Mouse (Mus musculus) testis, adult 2 months (tissue): Measurements from ENCODE around the gene Ak7. TPM values are rescaled to one million over a fixed set of nuclear protein-coding genes. Genes with fewer than 3 reads are reported as not detected.

Source experiments
- H3K27ac ChIP-seq: fragments of 200-500 bp; 2 replicates; pipeline ENCODE4 v1.5.1; 2012; ENCODE audit warnings: low read depth, low read length; ENCODE audit not compliant: control insufficient read depth, insufficient read depth
- H3K27me3 ChIP-seq: fragments of 200-500 bp; 2 replicates; pipeline ENCODE4 v1.6.1; 2012; ENCODE audit warnings: mild to moderate bottlenecking, low read length, moderate library complexity; ENCODE audit not compliant: control insufficient read depth, insufficient read depth
- H3K36me3 ChIP-seq: fragments of 200-500 bp; 2 replicates; pipeline ENCODE4 v1.6.1; 2012; ENCODE audit warnings: mild to moderate bottlenecking, low read length; ENCODE audit not compliant: control insufficient read depth, insufficient read depth
- H3K4me1 ChIP-seq: fragments of 200-500 bp; 2 replicates; pipeline ENCODE4 v1.6.1; 2012; ENCODE audit warnings: low read length; ENCODE audit not compliant: control insufficient read depth, insufficient read depth
- H3K4me3 ChIP-seq: fragments of 200-500 bp; 2 replicates; pipeline ENCODE4 v1.5.1; 2012; ENCODE audit warnings: low read depth, mild to moderate bottlenecking, low read length, moderate library complexity, mixed read lengths; ENCODE audit not compliant: control insufficient read depth
- CTCF ChIP-seq: fragments of 200-500 bp; IDR thresholded peaks from 2 replicates; pipeline ENCODE4 v1.5.1; 2012; ENCODE audit warnings: low read depth, mild to moderate bottlenecking, inconsistent platforms, low read length, moderate library complexity; ENCODE audit not compliant: control insufficient read depth, insufficient read depth, insufficient replicate concordance
- POLR2A ChIP-seq: fragments of 200-500 bp; IDR thresholded peaks from 2 replicates; pipeline ENCODE4 v1.6.1; 2012; ENCODE audit warnings: low read depth, mild to moderate bottlenecking, inconsistent platforms, low read length, moderate library complexity; ENCODE audit not compliant: control insufficient read depth
- polyA plus RNA-seq: library from polyadenylated mRNA; depleted of rRNA; stranded (reverse); fragments of >200 nt; gene quantifications from 2 replicates; pipeline ENCODE4 v1.2.3, GENCODE M21; 2012

Ak7 gene
- polyA plus RNA-seq, 1 experiment = 50.5 TPM

GRCm38 (mm10) chr12:105757816-105758497, 52.2 kb downstream of the Ak7 start:
- Histone ChIP-seq H3K27ac (no peak overlapping the region), H3K36me3 (no peaks in the 10 kb centered on the region), H3K4me3 (no peak overlapping the region), H3K4me1 (no peaks in the 10 kb centered on the region), H3K27me3 (no peaks in the 10 kb centered on the region)
- TF ChIP-seq POLR2A (no peak), CTCF (no peak)

GRCm38 (mm10) chr12:105758911-105759310, 53.1 kb downstream of the Ak7 start:
- Histone ChIP-seq H3K36me3 (no peaks in the 10 kb centered on the region), H3K4me3 (no peak overlapping the region), H3K4me1 (no peaks in the 10 kb centered on the region), H3K27me3 (no peaks in the 10 kb centered on the region), H3K27ac (no peak overlapping the region)
- TF ChIP-seq POLR2A = no peak

DNA sequence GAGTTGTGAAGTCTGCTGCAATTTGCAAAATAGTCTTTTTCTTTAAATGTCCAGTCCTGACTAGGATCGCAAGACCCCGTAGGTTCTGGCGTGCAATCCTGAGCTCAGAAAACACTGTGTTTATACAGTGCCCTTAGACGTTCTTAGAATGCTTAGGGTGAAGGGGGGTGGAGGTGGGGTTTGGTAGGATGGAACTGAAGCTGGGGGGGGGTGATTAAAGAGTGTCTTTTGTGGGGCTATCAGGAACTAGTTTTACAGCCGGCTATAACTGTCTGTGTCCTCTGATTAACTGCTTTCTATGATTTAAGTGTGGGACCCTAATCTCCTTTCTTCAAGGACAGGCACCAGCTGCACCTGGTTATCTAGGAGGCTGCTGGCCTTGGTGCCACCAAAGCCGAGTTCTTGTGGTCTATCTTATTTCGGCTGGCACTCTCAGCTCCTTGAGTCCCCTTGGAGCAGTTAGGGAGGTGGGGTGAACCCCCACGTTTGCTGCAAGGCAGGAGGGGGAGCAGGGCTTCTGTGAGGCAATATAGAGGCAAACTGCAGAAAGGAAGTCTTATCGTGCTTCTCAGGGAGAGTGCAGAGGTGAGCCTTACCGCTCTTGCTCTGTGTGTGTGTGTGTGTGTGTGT, 54.2 kb downstream of the Ak7 start:
- H3K27me3 ChIP-seq = no peaks in the 10 kb centered on the region
- TF ChIP-seq CTCF (no peak), POLR2A (no peak)
- H3K27ac ChIP-seq = no peak overlapping the region
- H3K4me3 ChIP-seq = no peak overlapping the region
- no peaks in the 10 kb centered on the region for H3K36me3 ChIP-seq
- H3K4me1 ChIP-seq = no peaks in the 10 kb centered on the region

DNA sequence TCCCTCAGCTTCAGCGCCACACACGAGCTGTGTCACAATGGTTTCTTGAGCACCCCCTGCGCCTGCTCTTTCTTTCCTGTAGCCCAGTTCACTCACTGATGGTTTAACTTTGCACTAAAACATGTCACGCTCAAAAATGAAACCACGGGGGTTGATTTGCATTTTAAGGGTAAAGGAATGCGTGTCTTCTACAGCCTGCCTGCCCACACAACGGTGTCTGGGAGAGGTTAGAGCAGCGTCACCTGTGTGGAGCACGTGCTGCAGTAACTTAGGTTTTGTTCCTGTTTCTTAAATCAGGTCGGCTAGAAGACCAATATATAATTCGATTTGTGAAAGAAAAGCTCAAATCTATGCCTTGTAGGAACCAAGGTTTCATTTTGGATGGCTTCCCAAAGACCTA, 55.4 kb downstream of the Ak7 start:
- no peak for TF ChIP-seq POLR2A
- TF ChIP-seq CTCF = no peak
- no peak overlapping the region for H3K4me3 ChIP-seq
- H3K36me3 ChIP-seq = no peaks in the 10 kb centered on the region
- peak overlapping the region; percentile 14 for H3K27ac ChIP-seq
- no peaks in the 10 kb centered on the region for H3K4me1 ChIP-seq
- H3K27me3 ChIP-seq = no peaks in the 10 kb centered on the region

DNA sequence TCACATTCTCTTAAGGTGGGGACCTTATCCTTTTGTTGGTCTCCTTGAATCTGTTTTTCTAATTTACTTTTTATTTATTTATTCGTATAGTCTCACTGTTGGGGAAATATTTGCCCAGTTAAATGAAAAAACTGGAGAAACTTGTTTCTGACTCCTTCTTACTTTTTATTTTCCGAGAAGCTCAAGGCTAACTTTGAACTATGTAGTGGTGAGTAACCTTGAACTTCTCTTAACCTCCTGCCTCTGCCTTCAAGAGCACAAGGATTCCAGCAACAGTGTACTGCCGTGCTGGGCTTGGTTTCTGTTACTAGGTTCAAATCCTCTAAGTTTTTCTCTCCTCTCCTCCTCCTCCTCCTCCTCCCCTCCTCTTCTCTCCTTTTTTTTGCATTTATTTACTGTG, 55.9 kb downstream of the Ak7 start:
- TF ChIP-seq POLR2A = no peak
- no peak for TF ChIP-seq CTCF
- Histone ChIP-seq H3K36me3 (peaks cover 1% of the 10 kb centered on the region; the same call in 1 of the 2 replicates), H3K27ac (peak overlapping the region; percentile 14; the same call in 1 of the 2 replicates), H3K4me1 (no peaks in the 10 kb centered on the region; the same call in 1 of the 2 replicates), H3K27me3 (no peaks in the 10 kb centered on the region), H3K4me3 (no peak overlapping the region)

GRCm38 (mm10) chr12:105769700-105770099, 63.9 kb downstream of the Ak7 start:
- H3K36me3 ChIP-seq = peaks cover 1% of the 10 kb centered on the region; the same call in 1 of the 2 replicates
- H3K27me3 ChIP-seq = no peaks in the 10 kb centered on the region
- TF ChIP-seq CTCF (no peak), POLR2A (no peak)
- H3K4me3 ChIP-seq = no peak overlapping the region
- no peak overlapping the region for H3K27ac ChIP-seq
- no peaks in the 10 kb centered on the region; the same call in 1 of the 2 replicates for H3K4me1 ChIP-seq

DNA sequence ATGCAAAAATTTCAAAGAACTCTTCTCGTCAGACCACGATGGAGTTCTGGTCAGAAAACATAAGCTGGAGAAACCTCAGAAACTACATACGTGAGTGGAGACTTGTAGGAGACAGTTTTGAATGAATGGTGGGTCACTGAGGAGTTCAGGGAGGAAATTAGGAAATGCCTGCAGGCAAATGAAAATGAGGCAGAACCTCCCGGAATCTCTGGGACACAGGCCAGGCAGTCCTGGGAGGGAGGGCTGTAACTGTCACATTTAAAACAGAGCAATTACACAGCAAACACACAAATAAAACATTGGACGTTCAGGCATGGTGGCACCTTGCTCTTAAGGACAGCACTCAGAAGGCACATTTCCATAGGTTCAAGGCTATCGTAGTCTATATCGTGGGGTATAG, 69.1 kb downstream of the Ak7 start:
- Histone ChIP-seq H3K27ac (no peak overlapping the region), H3K36me3 (no peaks in the 10 kb centered on the region), H3K4me3 (no peak overlapping the region), H3K27me3 (no peaks in the 10 kb centered on the region), H3K4me1 (no peaks in the 10 kb centered on the region)
- TF ChIP-seq CTCF (no peak), POLR2A (no peak)

DNA sequence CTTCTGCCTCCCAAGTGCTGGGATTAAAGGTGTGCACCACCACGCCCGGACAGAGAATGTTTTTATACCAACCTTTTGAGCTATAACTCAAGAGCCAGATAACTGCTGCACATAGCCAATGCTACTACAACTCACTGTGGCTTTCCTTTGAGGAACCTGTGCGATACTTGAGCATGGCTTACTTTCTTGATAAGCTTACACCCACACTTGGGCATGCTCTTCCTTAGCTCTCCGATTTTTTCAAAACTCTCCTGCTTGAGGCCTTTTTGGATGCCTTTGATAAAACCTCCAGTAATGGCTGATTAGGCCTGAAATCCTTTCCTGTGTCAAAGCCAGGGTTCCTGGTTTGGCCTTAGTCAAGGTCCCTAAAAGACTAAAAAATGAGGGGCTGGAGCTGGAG, 71.9 kb downstream of the Ak7 start:
- no peak for TF ChIP-seq CTCF
- no peak for TF ChIP-seq POLR2A
- no peaks in the 10 kb centered on the region for H3K36me3 ChIP-seq
- no peaks in the 10 kb centered on the region for H3K27me3 ChIP-seq
- H3K4me1 ChIP-seq = no peaks in the 10 kb centered on the region
- H3K27ac ChIP-seq = no peak overlapping the region
- H3K4me3 ChIP-seq = no peak overlapping the region
